Mouse (Mus musculus): ENCODE data around the gene Ablim1. TPM values are rescaled to one million over a fixed set of nuclear protein-coding genes. Genes with fewer than 3 reads are reported as not detected.

Gene Ablim1
- total RNA-seq, 2 experiments from 2014 or later: 42.8 to 52.0 TPM

DNA sequence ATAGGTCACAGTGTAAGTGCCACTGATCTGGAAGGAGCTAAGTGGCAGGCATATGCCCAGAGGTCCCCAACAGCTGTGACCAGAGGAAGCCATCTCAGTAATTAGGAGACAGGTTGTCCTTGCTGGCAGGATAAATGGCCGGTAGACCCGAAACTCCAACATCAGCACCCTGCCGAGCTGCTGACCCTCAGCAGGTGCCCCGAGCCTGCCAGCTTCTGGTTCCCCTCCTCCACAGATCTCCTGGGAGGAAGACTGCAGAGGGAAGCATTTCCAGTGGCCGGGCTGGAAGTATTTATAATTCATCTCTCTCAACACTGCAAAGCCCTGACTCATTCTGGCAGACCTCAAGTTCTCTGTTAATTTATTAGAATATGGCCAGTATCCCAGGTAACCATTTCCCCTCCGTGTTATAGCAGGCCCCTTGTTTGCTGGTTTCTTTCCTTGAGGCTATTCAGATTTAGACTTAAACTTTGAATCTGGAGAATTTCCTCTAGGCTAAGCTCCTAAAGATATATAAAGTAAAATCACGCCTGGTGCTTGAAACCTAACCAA, 93.0 kb downstream of the Ablim1 start:
- DNase-seq: no peak

DNA sequence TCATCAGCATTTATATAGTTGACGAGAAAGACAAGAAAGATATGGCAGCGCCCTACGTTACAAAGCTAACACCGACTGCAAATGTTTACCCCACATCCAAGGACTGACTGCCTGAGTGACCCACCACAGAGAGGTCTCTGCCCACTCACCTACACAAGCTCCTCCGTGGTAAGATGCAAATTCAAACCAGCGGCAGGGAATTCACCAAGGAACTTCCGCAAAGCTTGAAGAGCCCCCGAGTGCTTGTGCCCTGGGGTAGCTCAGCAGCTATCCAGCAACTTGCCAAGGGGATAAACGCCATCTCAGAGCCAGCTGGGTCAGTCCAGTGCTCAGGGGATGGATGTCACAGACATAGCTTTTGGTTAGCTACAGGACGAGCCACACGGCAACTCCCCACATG, 95.0 kb downstream of the Ablim1 start:
- no peak for DNase-seq

DNA sequence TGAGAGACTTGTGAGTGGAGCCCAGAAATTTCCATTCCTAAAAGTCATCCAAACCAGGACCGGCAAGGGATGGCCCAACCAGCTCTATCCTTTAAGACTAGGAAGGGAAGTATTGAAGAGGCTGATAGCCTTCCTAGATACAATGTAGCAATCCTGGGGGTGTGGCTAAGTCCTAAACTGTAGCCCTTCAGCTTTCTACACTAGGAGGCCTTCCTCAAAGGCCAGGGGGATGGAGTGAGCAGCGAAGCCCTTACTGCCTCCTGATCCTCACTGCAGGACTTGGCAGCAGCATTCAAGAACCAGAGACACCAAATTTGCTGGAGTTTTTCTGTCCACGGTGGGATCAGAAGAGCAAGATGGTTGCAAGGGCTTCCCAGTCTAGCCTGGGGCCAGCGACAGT, 97.6 kb downstream of the Ablim1 start:
- no peak for DNase-seq

DNA sequence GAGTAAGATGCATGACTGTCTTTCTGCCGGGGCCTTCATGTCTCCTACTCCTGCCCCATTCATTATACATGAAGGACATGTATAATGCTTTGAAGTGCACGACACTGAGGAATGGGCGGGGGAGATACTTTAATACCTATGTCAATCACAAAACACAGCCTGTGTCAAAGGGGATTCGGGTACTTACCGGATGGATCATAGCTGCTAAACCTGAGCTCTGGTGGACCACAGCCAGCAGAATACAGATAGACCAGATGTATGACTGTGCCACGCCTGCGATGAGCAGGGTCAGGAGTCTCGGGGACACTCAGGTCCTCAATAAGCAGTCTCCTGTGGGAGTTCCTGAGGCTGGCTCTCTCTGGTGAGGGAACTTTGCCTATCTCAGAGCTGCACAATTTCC, 99.2 kb downstream of the Ablim1 start:
- DNase-seq: no peak

DNA sequence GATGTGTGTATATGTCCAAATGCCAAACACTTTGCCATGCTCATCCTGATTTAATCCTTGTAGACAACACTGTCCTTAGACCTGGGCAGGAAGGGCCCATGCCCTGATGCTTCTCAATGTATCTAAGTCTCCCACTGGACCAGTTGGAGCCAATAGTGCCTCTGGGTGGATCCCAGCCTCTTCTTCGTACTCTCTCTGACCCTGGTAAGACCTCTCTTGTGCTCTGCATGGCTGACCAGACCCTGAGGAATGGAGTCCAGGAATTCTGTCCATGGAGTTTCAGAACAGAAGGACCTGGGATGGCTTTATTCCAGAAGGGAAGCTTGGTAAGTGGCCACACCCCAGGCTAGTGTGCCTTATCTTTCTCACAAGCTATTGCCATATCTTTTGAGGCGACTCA, 102.3 kb downstream of the Ablim1 start:
- DNase-seq: no peak

DNA sequence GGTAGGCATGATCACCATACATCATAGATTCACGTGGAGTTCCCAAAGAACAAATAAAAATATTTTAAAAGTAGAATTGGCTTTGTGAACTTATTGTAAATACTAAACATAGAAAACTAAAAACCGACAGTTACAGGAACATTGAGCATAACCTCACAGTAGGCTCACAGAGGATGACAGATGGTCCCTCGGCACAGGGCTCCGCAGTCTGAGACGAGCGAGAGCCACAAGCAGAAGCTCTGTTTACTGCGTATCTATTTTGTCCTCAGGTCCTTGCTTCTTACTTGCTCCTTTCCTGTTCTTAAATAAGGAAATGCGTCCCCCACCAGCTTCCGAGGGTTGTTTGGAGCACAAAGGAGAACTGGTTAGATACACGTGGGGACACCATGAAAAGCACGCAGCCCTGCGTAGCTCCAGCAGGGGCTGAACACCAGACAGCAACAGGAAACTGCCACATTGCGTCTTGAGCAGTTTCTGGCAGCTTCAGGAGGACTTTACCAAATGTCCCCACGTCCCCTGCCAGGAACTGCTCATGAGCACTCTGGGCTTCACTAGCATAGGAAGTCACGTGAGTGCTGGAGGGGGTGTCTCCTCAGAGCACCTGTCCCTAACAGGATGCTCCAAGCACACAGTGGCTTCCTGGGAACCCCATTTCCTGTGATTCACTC, 103.1 kb downstream of the Ablim1 start:
- DNase-seq: no peak

DNA sequence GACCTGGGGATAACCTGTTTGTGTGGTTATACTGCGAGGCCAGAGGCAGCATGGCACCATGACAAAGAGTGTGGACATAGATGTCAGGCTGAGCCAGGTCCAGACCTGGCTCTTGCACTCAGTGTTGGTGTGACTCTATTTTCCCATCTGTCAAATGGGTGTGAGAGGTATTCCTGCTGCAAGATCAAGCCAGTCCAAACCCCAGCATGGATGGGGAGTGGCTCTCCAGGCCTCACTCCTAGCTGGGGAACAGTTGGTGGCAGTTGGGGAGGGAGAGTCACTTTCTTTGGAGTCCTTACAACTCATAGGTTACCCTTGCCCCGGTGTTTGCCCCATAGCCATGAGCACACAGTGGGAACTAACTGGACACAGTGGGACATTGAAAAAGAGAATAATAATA, 103.8 kb downstream of the Ablim1 start:
- DNase-seq: no peak

DNA sequence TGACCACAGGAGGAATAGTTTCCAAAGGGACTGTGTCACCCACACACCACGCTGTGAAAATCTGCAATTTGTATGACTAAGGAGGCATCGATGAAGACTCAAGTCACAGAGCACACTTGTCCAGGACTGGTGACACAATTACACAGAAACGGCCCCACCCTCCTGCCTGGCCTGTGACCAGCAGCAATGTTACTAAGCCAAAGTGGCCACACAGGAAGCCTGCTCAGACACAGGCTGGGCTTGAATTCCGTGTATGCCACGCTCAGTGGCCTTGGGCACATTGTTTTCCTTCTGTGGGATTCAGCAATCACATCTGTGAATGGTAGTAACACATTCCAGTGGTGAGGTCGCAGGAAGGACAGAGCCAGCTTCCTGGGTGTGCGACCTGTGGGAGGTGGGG, 110.6 kb downstream of the Ablim1 start:
- peak; percentile 22 for DNase-seq

DNA sequence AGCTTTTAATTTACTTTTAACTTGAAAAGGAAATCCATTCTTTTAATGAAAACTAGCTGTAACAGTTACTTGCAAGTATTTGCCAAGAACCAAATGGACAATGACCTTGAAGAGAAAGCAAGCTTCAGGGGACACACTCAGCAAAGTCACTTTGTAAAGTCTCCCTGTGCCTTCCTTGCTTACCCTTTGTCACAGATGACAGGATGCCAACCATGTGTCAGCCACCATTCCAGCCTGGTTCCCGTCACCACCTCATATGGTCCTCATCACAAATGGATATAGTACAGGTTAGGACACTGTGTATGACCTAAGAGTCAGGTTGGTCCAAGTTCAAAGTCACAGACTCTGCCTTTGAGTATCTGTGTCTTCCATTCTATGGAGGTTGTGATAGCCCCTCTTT, 112.2 kb downstream of the Ablim1 start:
- DNase-seq: no peak

DNA sequence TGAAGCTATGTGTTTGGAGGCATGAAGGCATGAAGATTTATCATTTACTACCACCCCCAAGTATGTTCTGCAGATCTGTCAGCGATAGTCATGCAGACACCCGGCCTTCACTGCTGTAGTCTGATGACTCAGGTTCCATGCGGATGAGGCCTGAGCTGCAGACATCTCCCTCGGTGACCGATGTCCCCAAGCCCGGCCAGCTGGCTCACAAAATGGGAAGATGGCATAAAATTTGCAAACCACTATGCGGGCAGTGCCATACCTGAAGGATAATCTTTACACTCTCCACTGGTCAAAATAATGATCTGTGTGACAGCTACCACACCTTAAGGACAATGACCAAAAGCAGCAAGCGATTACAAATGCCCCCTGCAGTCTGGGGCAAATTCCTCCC, 113.6 kb downstream of the Ablim1 start:
- DNase-seq: no peak

DNA sequence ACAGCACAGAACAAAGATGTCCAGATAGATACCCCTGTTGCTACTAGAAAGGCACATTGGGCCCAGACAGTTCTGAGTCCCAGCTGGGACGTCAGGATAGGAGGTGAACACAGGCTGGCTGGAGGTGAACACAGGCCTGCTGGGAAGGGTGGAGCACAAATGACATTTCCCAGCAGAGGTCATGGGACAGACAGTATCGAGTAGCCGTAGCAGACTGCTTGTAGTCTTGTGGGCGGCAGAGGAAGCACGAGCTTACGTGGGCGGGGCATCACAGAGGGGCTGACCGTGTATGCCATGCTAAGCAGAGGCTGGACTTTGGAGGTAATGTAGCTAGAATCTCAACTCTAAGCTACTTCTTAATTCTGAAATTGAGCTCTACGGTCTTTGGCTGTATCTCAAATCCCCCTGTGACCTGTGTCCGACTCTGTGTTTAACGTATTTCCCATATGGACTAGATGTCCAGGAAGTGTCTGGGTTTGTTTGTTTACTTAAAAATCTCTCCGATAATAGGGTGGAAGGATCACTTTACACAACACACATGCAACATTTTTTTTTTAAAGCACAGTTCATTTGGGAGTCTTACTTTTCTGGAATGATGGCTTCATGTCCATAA, 114.1 kb downstream of the Ablim1 start:
- no peak for DNase-seq

DNA sequence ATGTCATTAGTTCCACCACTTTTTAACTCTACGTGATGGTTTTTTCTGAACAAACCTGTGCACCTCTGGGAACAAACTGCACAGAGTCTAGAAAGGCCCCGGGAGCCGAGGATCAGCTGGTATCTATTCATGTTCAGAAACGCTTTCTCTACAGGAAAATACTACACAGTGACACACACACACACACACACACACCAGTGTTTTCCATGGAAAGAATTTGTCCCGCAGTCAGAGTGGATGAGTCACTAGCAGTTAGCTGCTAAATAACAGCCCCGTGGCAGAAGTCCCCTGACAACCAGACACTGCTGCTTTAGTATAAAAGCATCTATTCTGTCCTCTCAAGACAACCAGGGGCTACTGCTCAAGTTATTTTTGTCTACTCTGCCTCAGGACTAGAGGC, 115.4 kb downstream of the Ablim1 start:
- DNase-seq: peak; percentile 16

DNA sequence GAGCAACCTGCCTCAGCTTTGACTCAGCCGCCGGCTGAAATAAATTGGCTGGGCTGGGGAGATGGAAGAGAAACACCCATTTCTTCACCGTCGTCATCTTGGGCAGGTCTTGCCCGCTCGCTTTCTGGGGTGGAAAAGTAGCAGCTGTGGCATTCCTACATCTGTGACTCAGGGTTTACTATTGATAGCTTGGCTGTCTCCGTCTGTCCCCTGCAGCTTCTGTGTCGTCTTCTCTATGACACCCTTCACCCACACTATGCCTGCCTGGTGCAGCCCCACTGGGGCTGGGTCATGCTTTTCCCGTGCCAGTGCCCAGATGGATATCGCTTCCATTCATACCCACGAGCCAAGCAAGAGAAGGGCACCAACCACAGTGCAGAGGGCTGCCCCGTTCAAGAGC, 116.2 kb downstream of the Ablim1 start:
- DNase-seq: no peak

DNA sequence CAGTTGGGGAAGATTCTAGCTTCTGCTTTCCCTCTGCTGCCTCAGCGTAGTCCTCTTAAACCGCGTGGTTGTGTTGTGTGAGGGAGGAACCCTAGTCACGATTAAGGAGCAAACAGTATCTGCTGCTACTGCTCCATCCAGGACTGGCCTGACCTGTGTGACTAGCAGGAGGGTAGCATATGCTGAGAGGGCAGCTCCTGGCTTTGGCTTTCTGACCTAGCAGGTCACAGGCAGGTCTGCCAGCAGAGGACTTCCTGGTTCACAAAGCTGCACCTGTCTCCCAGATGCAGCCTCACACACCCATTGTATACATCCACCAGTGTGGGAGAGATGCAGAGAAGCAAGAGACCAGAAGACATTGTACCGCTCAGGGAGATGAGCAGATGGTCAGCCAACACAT, 116.7 kb downstream of the Ablim1 start:
- no peak for DNase-seq

DNA sequence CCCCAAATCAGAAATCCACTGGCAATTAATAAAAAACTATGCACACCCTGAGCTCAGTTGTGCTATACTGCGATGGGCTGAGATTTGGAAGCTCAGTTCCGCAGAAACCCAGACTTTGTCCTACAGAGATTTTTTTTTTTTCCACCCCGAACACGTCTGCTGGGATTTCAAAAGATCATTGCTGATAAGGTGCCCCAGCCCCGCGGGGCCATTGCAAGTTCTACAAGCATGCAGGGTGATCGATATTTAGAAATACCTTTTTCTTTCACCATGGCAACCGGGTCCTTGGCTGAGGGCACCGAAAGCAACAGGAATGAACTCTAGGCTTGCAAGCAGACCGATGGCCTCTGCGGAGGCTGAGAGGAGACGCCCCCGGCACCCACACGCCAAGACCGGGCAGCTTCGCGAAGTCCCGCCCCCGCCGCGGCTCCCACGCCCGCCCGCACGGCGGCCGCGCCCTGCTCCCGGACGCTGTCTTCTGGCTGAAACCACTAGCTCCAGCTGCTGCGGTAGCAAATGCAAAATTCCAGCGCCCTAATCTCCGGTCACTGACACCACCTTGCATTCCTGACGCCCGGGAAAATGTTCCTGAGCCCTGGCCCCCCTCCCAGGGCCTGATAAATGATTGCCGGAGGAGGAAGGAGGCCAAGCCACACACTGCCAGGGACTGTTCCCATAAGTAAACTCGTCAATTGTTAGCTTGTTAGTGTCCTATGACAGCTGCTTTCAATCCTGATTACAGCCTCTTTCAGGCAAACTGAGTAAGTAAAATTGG, 117.5 kb downstream of the Ablim1 start:
- DNase-seq: peak; percentile 74

DNA sequence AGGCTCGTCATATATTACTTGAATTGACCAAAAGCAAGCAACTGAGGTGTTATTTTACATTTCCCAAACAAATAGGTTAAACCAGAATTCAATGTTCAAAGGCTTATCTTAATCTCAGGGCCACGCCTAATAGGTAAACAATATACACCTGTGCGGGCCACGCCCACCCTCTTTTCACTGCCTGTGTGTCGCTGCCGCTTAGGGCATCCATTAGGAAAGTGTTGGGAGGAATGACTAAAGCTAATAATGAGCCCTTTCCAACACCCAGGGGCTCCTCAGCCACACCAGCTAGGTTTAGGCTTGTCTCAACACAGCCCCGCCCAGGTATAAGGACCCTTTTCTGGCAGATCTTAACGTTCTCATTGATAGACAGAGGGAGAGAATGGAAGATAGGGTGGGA, 118.1 kb downstream of the Ablim1 start:
- no peak for DNase-seq

DNA sequence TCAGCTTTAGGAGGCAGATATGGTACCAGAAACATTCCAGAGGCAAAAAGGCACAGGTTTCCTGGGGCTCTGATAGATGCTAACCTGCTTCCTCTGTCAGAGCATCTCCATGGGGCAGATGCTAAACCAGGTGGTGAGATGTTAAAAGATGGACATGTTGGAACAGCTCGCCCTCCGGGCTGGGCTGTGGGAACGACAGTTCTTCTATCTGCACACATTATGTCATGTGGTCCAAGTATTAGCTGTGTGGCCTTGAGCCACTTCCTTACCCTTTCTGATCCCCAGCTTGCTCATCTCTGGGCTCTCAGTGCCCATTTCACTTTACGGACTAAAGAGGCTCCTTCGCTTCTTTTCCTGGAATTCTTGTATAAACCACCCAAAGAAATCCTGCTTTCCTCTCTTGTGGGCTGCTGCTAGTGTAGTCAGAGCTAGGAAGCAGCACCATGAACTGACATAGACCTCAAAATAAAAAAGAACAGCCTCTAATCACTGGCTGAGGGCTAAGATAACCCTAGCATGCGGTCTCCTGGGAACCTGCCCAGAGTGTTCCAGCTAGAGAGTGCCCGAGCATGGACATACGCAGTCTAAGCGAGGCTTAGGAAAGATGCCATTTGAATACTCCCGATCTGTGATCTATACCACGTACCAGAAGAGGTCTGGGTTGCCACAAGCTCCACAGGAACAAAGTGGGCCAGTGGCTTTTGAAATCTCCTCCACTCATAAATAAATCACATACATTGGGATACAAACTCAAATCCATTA, 119.4 kb downstream of the Ablim1 start:
- no peak for DNase-seq

DNA sequence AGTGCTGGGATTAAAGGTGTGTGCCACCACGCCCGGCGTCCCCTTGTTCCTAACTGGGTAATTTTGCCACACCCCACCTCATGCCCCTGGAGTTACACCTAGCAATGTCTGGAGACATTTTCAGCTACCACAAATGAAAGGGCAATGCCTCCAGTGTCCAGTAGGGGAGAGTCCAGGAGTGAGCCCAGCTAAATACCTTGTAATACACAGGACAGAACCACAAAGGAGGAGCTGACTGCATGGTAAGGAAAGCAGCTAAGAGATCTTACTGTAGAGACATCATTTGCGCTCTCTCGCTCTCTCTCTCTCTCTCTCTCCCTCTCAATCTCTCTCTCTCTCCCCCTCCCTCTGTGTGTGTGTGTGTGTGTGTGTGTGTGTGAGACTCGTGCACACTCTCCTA, 120.8 kb downstream of the Ablim1 start:
- peak; percentile 19 for DNase-seq

DNA sequence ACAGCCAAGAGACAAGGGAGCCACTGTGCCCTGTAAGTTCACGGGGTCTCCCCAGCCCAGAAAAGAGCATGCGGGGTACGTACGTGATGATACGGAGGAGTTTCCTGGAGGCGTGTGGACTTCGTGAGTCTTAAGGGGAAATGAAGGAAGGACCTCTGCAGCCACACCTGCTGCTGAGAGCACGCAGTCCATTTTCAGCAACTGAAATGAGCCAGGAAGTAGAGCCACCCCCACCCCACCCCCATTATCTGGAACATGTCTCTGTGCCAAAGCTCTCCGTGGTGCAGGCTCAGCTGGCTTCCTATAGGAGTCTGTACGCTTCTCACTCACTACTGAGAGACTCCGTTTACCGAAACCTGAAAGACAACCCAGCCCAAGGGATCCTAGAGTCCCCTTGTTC, 121.3 kb downstream of the Ablim1 start:
- no peak for DNase-seq

DNA sequence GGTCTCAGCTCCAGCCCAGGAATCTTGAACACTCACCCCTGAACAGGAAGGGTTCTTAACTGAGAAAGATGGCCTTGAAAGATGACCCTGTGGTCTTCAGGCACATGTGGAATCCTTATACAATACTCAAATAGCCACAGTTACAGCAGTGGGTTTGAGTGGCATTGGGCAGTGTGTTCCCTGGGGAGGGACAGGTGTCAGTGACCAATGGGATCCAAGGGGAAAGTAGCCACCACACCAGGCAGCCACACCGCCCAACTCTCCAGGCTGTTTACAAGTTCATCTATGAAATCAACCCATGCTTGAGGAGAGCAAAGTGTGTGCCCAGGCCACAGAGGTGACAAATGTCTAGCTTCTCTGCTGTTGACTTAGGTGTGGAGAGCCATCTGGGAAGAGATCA, 123.6 kb downstream of the Ablim1 start:
- DNase-seq: no peak

DNA sequence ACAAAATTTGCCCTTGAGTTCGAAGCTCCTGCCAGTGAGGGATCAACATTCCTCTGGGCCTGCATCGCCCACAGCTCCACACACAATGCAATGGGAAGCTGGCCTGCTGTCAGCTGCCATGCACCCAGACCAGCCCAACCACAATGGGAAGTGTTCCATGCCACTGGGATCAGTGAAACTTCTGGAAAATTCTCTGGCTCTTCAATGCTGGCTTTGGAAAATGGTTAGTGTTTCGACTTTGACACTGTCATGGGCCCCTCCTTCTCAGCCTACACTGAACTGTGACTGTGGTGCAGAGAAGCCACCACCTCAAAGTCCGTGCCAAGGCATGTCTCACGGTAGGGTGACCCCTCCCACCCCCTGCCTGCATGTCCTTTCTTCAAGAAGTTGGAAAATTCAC, 125.3 kb downstream of the Ablim1 start:
- no peak for DNase-seq

DNA sequence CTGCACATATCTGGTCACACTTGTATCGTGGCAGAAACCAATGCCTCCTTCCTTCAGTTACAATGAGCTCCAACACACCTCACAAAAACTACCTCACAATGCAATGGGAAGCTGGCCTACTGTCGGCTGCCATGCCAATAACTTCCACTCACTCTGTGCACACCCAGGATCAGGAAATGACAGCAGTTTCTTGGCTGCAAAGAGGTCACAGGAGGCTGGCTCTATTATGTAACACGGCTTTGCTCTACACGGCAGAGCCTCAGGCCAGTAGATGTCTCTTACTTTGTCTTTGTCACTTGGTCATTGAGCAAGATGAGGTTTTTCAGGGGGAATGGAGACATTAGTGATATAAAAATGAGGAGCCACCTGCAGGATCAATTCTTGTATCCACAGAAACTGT, 126.2 kb downstream of the Ablim1 start:
- DNase-seq: no peak

DNA sequence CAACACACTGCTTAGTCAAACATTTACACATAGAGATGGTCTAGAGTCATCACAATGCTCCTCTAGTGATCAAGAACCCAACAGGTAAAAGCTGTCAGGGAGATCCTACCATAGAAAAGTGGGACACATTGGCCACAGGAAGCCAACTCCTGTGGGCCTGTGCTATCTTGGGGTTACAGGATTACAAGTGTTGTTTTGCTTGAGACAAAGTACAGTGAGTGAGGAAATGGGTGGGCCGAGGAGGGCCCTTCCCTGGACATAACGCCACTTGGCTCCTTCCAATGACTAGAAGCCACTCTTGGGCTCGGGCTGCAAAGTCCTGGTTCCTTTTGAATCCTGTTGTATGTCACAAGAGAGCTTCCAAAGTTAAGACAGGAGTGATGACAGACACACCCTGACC, 129.7 kb downstream of the Ablim1 start:
- DNase-seq: no peak

All from gastrocnemius, postnatal 10 days (tissue).